Mouse (Mus musculus) forebrain, embryonic 11.5 days (tissue): ENCODE results near the gene Hebp1. TPM values are rescaled to one million over a fixed set of nuclear protein-coding genes. Genes with fewer than 3 reads are reported as not detected.

ENCODE experiments used
- polyA plus RNA-seq: library from polyadenylated mRNA; unstranded; fragments of >200 nt; fragmentation: Nextera tagmentation; extraction: Ambion mirVana; gene quantifications from 2 replicates; pipeline ENCODE4 v1.2.1, GENCODE M21; 2014

The Hebp1 gene
- polyA plus RNA-seq, 1 experiment from 2014 or later = 3.0 TPM

Other genes with a start within 250 kb of the Hebp1 start
- gene Apold1, start 216.3 kb downstream of the Hebp1 start, polyA plus RNA-seq = 3.0 and 3.1 TPM in 2 replicates
- gene Ddx47, start 186.4 kb downstream of the Hebp1 start, polyA plus RNA-seq = 105 and 107 TPM in 2 replicates
- 2.7 and 4.5 TPM in 2 replicates for gene Gprc5a, start 132.4 kb downstream of the Hebp1 start, polyA plus RNA-seq
- not detected in 2 replicates for gene Gprc5d, start 79.7 kb downstream of the Hebp1 start, polyA plus RNA-seq
- gene Fam234b, start within 50 bp of the Hebp1 start, polyA plus RNA-seq = 34.2 and 37.7 TPM in 2 replicates
- gene Gsg1, start 56.3 kb upstream of the Hebp1 start, polyA plus RNA-seq = 0.29 and 0.99 TPM in 2 replicates
- gene Pbp2, start 112.4 kb upstream of the Hebp1 start, polyA plus RNA-seq = not detected in 2 replicates
- gene Emp1, start 164.5 kb upstream of the Hebp1 start, polyA plus RNA-seq = 2.4 and 3.2 TPM in 2 replicates